Mouse (Mus musculus) forebrain, embryonic 11.5 days (tissue): ENCODE measurements at regions not wholly inside any gene's neighbourhood (a gene's known extent, or its start where the extent isn't known, plus 50 kb on each side); places are given as distances from the start of the nearest gene placed in this dataset.

Source experiments
- ATAC-seq: fragments of 200-750 bp; cut with Nextera tagmentation; replicated peaks from 2 replicates; pipeline ENCODE4 v1.8.0; 2017; ENCODE audit warnings: moderate TSS enrichment; ENCODE audit not compliant: low FRiP score
- DNase-seq: peaks from one replicate; pipeline ENCODE4 v3.0.0-alpha.2; 2017; ENCODE audit warnings: low spot score
- H3K27ac ChIP-seq: fragments of 300-500 bp; sonication (generic); 2 replicates; pipeline ENCODE4 v1.5.1; 2014; ENCODE audit warnings: low read depth, low read length
- H3K27me3 ChIP-seq: fragments of 300-500 bp; sonication (generic); 2 replicates; pipeline ENCODE4 v1.6.1; 2014; ENCODE audit warnings: mild to moderate bottlenecking, low read length, mixed read lengths; ENCODE audit not compliant: control insufficient read depth, insufficient read depth
- H3K36me3 ChIP-seq: fragments of 300-500 bp; sonication (generic); 2 replicates; pipeline ENCODE4 v1.6.1; 2014; ENCODE audit warnings: mild to moderate bottlenecking, low read length, moderate library complexity, mixed read lengths; ENCODE audit not compliant: control insufficient read depth, insufficient read depth
- H3K4me1 ChIP-seq: fragments of 300-500 bp; sonication (generic); replicated peaks from 2 replicates; pipeline ENCODE4 v1.6.1; 2014; ENCODE audit warnings: low read length, mixed read lengths; ENCODE audit not compliant: control insufficient read depth, insufficient read depth
- H3K4me2 ChIP-seq: fragments of 300-500 bp; sonication (generic); 2 replicates; pipeline ENCODE4 v1.6.1; 2014; ENCODE audit warnings: low read depth, mild to moderate bottlenecking, low read length, moderate library complexity, mixed read lengths; ENCODE audit not compliant: severe bottlenecking
- H3K4me3 ChIP-seq: fragments of 300-500 bp; sonication (generic); 2 replicates; pipeline ENCODE4 v1.5.1; 2014; ENCODE audit warnings: low read depth, low read length
- H3K9ac ChIP-seq: fragments of 300-500 bp; sonication (generic); 2 replicates; pipeline ENCODE4 v1.6.1; 2014; ENCODE audit warnings: low read length
- H3K9me3 ChIP-seq: fragments of 300-500 bp; sonication (generic); 2 replicates; pipeline ENCODE4 v1.6.1; 2016; ENCODE audit warnings: low read length, mixed read lengths; ENCODE audit not compliant: control insufficient read depth
- WGBS: fragments of 180-500 bp; shearing (Covaris S2); extraction: QIAGEN DNeasy Blood & Tissue Kit; methylation state at CpG from one replicate; pipeline ENCODE4 v1.1.7; 2014; 5-methylcytosine and 5-hydroxymethylcytosine counted together

GRCm38 (mm10) chr7:36317466-36318212 lies 380.3 kb upstream of the Tshz3 start:
- Histone ChIP-seq H3K36me3 (no peaks in the 10 kb centered on the region), H3K4me2 (no peak overlapping the region), H3K4me1 (no peaks in the 10 kb centered on the region), H3K27ac (no peak overlapping the region), H3K9ac (no peak overlapping the region), H3K27me3 (no peaks in the 10 kb centered on the region), H3K4me3 (no peak overlapping the region), H3K9me3 (no peaks in the 10 kb centered on the region)
- no peak for ATAC-seq
- 64% methylated on average over 3 of the region's 3 CpGs for WGBS
- no peak for DNase-seq

GRCm38 (mm10) chr7:36313751-36314150 lies 384.2 kb upstream of the Tshz3 start:
- 89% methylated on average over 1 of the region's 1 CpGs for WGBS
- no peak for ATAC-seq

GRCm38 (mm10) chr7:36309761-36310605 lies 387.9 kb upstream of the Tshz3 start:
- ATAC-seq (no peak), DNase-seq (no peak)
- Histone ChIP-seq H3K9ac (no peak overlapping the region), H3K4me1 (no peaks in the 10 kb centered on the region), H3K4me3 (no peak overlapping the region), H3K36me3 (no peaks in the 10 kb centered on the region), H3K9me3 (no peaks in the 10 kb centered on the region), H3K27me3 (no peaks in the 10 kb centered on the region), H3K27ac (no peak overlapping the region), H3K4me2 (no peak overlapping the region)
- WGBS: 90% methylated on average over 5 of the region's 5 CpGs

More at GRCm38 (mm10) chr7:36313751-36314150, 384.2 kb upstream of the Tshz3 start:
- H3K36me3 ChIP-seq: no peaks in the 10 kb centered on the region
- no peaks in the 10 kb centered on the region for H3K9me3 ChIP-seq
- no peak overlapping the region for H3K9ac ChIP-seq
- H3K4me3 ChIP-seq: no peak overlapping the region
- H3K27ac ChIP-seq: no peak overlapping the region
- no peak for DNase-seq
- no peaks in the 10 kb centered on the region for H3K4me1 ChIP-seq
- H3K4me2 ChIP-seq: no peak overlapping the region
- no peaks in the 10 kb centered on the region for H3K27me3 ChIP-seq

GRCm38 (mm10) chr7:36308726-36309125 lies 389.2 kb upstream of the Tshz3 start:
- 83% methylated on average over 9 of the region's 9 CpGs for WGBS

GRCm38 (mm10) chr7:36308106-36308620 lies 389.8 kb upstream of the Tshz3 start:
- Histone ChIP-seq H3K9ac (no peak overlapping the region), H3K9me3 (no peaks in the 10 kb centered on the region), H3K36me3 (no peaks in the 10 kb centered on the region), H3K27me3 (no peaks in the 10 kb centered on the region), H3K4me3 (no peak overlapping the region), H3K4me2 (no peak overlapping the region), H3K27ac (no peak overlapping the region), H3K4me1 (no peaks in the 10 kb centered on the region)
- WGBS: 94% methylated on average over 10 of the region's 10 CpGs
- no peak for ATAC-seq
- DNase-seq: no peak

More at GRCm38 (mm10) chr7:36308726-36309125, 389.2 kb upstream of the Tshz3 start:
- no peak overlapping the region for H3K27ac ChIP-seq
- no peak overlapping the region for H3K4me3 ChIP-seq
- no peak for ATAC-seq
- H3K9me3 ChIP-seq: no peaks in the 10 kb centered on the region
- H3K36me3 ChIP-seq: no peaks in the 10 kb centered on the region
- H3K4me1 ChIP-seq: no peaks in the 10 kb centered on the region
- no peak for DNase-seq
- no peak overlapping the region for H3K9ac ChIP-seq
- no peak overlapping the region for H3K4me2 ChIP-seq
- H3K27me3 ChIP-seq: no peaks in the 10 kb centered on the region

- H3K9me3 ChIP-seq: no peaks in the 10 kb centered on the region
- DNase-seq (no peak), ATAC-seq (no peak)
- no peak overlapping the region for H3K9ac ChIP-seq
- no peaks in the 10 kb centered on the region for H3K36me3 ChIP-seq
- H3K4me3 ChIP-seq: no peak overlapping the region
- no peaks in the 10 kb centered on the region for H3K27me3 ChIP-seq
- no peaks in the 10 kb centered on the region for H3K4me1 ChIP-seq
- H3K4me2 ChIP-seq: no peak overlapping the region
- no peak overlapping the region for H3K27ac ChIP-seq
These were observed 420.6 kb upstream of the Tshz3 start for GRCm38 (mm10) chr7:36277275-36277674.

GRCm38 (mm10) chr7:36268966-36269365 lies 429.0 kb upstream of the Tshz3 start:
- Histone ChIP-seq H3K9me3 (no peaks in the 10 kb centered on the region), H3K27me3 (0 out of 2 replicates have a peak, but pooled peaks cover 2% of the 10 kb centered on the region), H3K9ac (no peak overlapping the region), H3K4me1 (no peaks in the 10 kb centered on the region), H3K4me3 (no peak overlapping the region), H3K4me2 (no peak overlapping the region), H3K27ac (no peak overlapping the region), H3K36me3 (no peaks in the 10 kb centered on the region)
- no peak for DNase-seq
- ATAC-seq: no peak
- 19% methylated on average over 5 of the region's 5 CpGs for WGBS

GRCm38 (mm10) chr7:36265163-36265823 lies 432.6 kb upstream of the Tshz3 start:
- no peak for DNase-seq
- no peak for ATAC-seq
- 85% methylated on average over 7 of the region's 7 CpGs for WGBS

More at GRCm38 (mm10) chr7:36265163-36265823, 432.6 kb upstream of the Tshz3 start:
- Histone ChIP-seq H3K9me3 (no peaks in the 10 kb centered on the region), H3K4me2 (no peak overlapping the region), H3K27me3 (no peaks in the 10 kb centered on the region), H3K9ac (no peak overlapping the region), H3K36me3 (no peaks in the 10 kb centered on the region), H3K4me1 (no peaks in the 10 kb centered on the region), H3K27ac (no peak overlapping the region), H3K4me3 (no peak overlapping the region)
